Mouse (Mus musculus): ENCODE measurements around the gene Iqcf6. TPM values are rescaled to one million over a fixed set of nuclear protein-coding genes. Genes with fewer than 3 reads are reported as not detected.
A peak's percentile ranks its signal among the peaks of the same experiment; 100 is the strongest.
"Not testable (repeated sequence)": the region's sequence is repeated elsewhere in the genome, so short reads cannot be mapped to it uniquely, and the experiment has no call there.

The Iqcf6 gene
- polyA plus RNA-seq (2014; fragmentation: Nextera tagmentation; extraction: Ambion mirVana) = not detected in 2 replicates

DNA sequence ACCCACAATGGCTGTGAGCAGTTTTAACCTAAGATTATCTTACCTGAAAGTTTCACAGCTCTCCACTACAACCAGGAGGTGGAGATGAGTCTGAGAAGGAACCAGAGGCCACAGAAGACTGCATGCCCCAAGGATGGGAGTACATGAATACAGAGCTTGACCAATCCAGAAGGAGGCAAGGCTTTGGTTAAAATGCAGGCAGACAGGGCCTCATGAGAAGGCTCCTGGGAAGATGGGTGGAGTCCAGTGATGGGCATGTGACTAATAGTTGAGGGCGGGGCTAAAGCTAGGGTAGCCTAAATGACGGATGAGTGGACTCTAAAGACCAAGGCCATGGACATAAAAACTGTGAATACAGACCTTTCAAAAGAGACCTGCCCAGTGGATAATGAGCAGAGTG lies at the start of gene Iqcf6:
Iqcf6 (plus strand) TSS at position 301 of the 400 bp plus-strand sequence.
- H3K4me3 ChIP-seq (ENCODE audit: low read depth, low read length) = no peak within 1 kb of the TSS
- H3K27ac ChIP-seq (replicated peaks; ENCODE audit: low read depth, low read length) = no peak within 1 kb of the TSS
- no peaks in the 10 kb centered on the region for H3K27me3 ChIP-seq (replicated peaks; ENCODE audit: control insufficient read depth, insufficient read depth, low read length)
- ATAC-seq (ENCODE audit: low read depth) (no peak), DNase-seq (ENCODE audit: low spot score) (no peak)
- H3K4me1 ChIP-seq (ENCODE audit: control insufficient read depth, insufficient read depth, low read length) = no peaks in the 10 kb centered on the region
- 75% methylated on average over 2 of the region's 2 CpGs for WGBS
- no peaks in the 10 kb centered on the region for H3K9me3 ChIP-seq (ENCODE audit: control insufficient read depth, low read length)
- H3K9ac ChIP-seq (ENCODE audit: low read depth, low read length) = no peak within 1 kb of the TSS
- H3K4me2 ChIP-seq (ENCODE audit: low read depth, low read length) = no peak within 1 kb of the TSS
- H3K36me3 ChIP-seq (ENCODE audit: control insufficient read depth, insufficient read depth, low read length) = no peaks in the 10 kb centered on the region

DNA sequence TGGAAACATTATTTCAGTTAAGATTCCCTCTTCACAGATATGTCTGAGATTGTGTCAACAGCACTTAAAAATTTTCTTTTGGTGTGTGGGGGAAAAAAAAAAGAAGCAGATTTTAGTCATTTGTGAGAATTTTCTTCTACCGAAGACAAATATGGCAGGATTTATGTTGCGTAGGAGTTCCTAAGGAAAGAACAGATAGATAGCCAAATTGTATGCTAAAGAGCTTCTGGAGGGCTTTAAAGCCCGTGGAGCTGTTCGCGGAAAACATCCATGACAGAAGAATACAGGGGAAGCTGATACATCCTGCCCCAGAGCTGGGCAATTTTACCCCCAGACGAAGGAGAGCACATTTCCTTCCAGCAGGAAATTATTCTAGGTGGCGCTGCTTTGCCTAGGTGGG lies 46.4 kb upstream of the Iqcf6 start:
- Histone ChIP-seq H3K27me3 (replicated peaks; ENCODE audit: control insufficient read depth, insufficient read depth, low read length) (no peaks in the 10 kb centered on the region), H3K9me3 (ENCODE audit: control insufficient read depth, low read length) (peaks cover 6% of the 10 kb centered on the region; the same call in 1 of the 2 replicates), H3K4me3 (ENCODE audit: low read depth, low read length) (no peak overlapping the region), H3K4me2 (ENCODE audit: low read depth, low read length) (no peak overlapping the region), H3K36me3 (ENCODE audit: control insufficient read depth, insufficient read depth, low read length) (no peaks in the 10 kb centered on the region), H3K4me1 (ENCODE audit: control insufficient read depth, insufficient read depth, low read length) (no peaks in the 10 kb centered on the region), H3K9ac (ENCODE audit: low read depth, low read length) (no peak overlapping the region), H3K27ac (replicated peaks; ENCODE audit: low read depth, low read length) (no peak overlapping the region)
- ATAC-seq (ENCODE audit: low read depth) = no peak
- WGBS = 83% methylated on average over 7 of the region's 7 CpGs
- no peak for DNase-seq (ENCODE audit: low spot score)

DNA sequence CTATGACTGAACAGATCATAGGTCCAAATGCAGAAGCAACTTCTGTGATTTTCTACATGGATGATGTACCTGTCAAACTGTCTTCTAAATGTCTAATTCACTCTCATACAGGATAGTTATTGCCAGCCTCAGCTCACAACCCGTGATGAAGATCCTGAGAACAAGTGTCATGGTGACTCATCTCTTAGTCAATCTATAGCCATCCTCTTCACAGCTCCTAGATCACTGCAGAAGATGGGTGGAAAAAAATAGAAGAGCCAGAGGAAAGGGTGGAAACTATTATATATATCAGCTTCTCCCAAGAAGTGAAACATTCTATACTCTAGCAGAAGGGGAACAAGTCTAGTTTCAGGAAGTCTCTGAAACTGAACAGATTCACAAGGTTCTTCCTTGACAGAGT lies 43.8 kb upstream of the Iqcf6 start:
- no peak overlapping the region for H3K27ac ChIP-seq (replicated peaks; ENCODE audit: low read depth, low read length)
- H3K27me3 ChIP-seq (replicated peaks; ENCODE audit: control insufficient read depth, insufficient read depth, low read length) = no peaks in the 10 kb centered on the region
- no peaks in the 10 kb centered on the region for H3K4me1 ChIP-seq (ENCODE audit: control insufficient read depth, insufficient read depth, low read length)
- H3K36me3 ChIP-seq (ENCODE audit: control insufficient read depth, insufficient read depth, low read length) = no peaks in the 10 kb centered on the region
- H3K9me3 ChIP-seq (ENCODE audit: control insufficient read depth, low read length) = peaks cover 6% of the 10 kb centered on the region; the same call in 1 of the 2 replicates
- no peak overlapping the region for H3K9ac ChIP-seq (ENCODE audit: low read depth, low read length)
- no peak for ATAC-seq (ENCODE audit: low read depth)
- no peak overlapping the region for H3K4me3 ChIP-seq (ENCODE audit: low read depth, low read length)
- H3K4me2 ChIP-seq (ENCODE audit: low read depth, low read length) = no peak overlapping the region
- 85% methylated on average over 1 of the region's 1 CpGs for WGBS
- no peak for DNase-seq (ENCODE audit: low spot score)

DNA sequence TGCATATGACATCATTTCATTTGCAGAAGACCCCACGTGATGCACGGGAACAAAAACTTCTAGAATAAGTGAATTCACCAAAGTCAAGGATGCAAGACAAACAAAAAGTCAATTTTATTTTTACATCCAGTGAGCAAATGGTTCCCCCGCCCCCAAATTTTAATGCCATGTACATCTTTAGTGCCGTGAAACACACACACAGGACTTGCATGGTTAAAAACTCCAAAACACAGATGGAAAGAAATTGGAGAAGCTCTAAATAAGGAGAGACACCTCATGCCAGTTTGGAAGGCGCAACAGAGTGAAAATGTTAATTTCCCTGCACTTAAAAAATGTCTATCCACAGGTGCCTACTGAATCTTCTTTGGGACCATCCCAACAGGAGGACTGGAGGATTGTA lies 34.2 kb upstream of the Iqcf6 start:
- DNase-seq (ENCODE audit: low spot score) = no peak
- Histone ChIP-seq H3K9ac (ENCODE audit: low read depth, low read length) (no peak overlapping the region), H3K4me3 (ENCODE audit: low read depth, low read length) (no peak overlapping the region), H3K27me3 (replicated peaks; ENCODE audit: control insufficient read depth, insufficient read depth, low read length) (no peaks in the 10 kb centered on the region), H3K27ac (replicated peaks; ENCODE audit: low read depth, low read length) (no peak overlapping the region), H3K4me2 (ENCODE audit: low read depth, low read length) (no peak overlapping the region), H3K4me1 (ENCODE audit: control insufficient read depth, insufficient read depth, low read length) (no peaks in the 10 kb centered on the region), H3K9me3 (ENCODE audit: control insufficient read depth, low read length) (no peaks in the 10 kb centered on the region), H3K36me3 (ENCODE audit: control insufficient read depth, insufficient read depth, low read length) (no peaks in the 10 kb centered on the region)
- WGBS = 89% methylated on average over 5 of the region's 5 CpGs
- ATAC-seq (ENCODE audit: low read depth) = no peak

DNA sequence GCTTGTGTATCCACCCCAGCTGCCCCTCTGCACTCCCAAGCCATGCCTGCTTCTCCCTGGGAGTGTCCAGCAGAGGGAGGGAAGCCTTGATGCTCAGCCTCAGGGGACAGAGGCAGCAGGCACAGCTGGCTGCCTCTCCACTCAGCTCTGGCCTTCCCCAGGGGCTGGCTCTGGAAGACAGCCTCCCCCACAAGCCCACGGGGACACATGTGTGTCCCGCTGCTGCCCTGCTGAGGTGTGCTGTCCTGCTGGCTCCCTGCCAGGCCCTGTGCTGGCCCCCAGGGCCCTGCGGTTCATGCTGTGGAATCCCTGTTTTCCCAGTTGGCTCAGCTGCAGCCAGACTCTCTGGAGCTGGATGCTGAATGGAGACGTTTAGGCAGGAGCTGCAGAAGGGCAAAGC lies 31.0 kb upstream of the Iqcf6 start:
- not testable (repeated sequence) for DNase-seq (ENCODE audit: low spot score); H3K9me3 ChIP-seq (ENCODE audit: control insufficient read depth, low read length); H3K4me1 ChIP-seq (ENCODE audit: control insufficient read depth, insufficient read depth, low read length); H3K27ac ChIP-seq (replicated peaks; ENCODE audit: low read depth, low read length); H3K27me3 ChIP-seq (replicated peaks; ENCODE audit: control insufficient read depth, insufficient read depth, low read length); H3K9ac ChIP-seq (ENCODE audit: low read depth, low read length); H3K4me2 ChIP-seq (ENCODE audit: low read depth, low read length); H3K4me3 ChIP-seq (ENCODE audit: low read depth, low read length); H3K36me3 ChIP-seq (ENCODE audit: control insufficient read depth, insufficient read depth, low read length)
- WGBS = 16% methylated on average over 4 of the region's 4 CpGs
- ATAC-seq (ENCODE audit: low read depth) = 0 out of 2 replicates have a peak, but pooled peaks have one; percentile 26

DNA sequence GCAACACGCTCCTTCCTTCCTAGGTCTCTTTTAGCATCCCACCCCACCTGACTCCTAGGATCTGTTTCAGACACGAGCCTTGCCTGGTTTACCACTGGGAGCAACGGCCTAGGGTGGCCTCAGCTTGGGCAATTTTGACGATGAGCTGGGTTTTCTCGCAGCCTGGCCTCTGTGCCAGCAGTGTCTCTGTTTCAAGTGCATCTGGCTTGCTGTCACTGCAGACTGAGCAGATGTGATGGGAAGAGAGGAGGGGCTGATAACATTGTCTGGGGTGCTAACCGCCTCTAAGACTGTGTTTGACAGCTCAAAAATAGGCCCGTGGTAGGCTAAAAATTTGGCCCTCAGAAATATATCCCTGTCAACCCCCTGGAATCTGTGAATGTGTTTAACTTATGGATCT lies 30.5 kb upstream of the Iqcf6 start:
- Histone ChIP-seq H3K27ac (replicated peaks; ENCODE audit: low read depth, low read length) (no peak overlapping the region), H3K4me3 (ENCODE audit: low read depth, low read length) (no peak overlapping the region), H3K4me2 (ENCODE audit: low read depth, low read length) (no peak overlapping the region), H3K4me1 (ENCODE audit: control insufficient read depth, insufficient read depth, low read length) (no peaks in the 10 kb centered on the region), H3K27me3 (replicated peaks; ENCODE audit: control insufficient read depth, insufficient read depth, low read length) (no peaks in the 10 kb centered on the region), H3K9me3 (ENCODE audit: control insufficient read depth, low read length) (no peaks in the 10 kb centered on the region), H3K36me3 (ENCODE audit: control insufficient read depth, insufficient read depth, low read length) (no peaks in the 10 kb centered on the region), H3K9ac (ENCODE audit: low read depth, low read length) (no peak overlapping the region)
- whole genome bisulfite sequencing = 52% methylated on average over 7 of the region's 7 CpGs
- DNase-seq (ENCODE audit: low spot score) = no peak
- no peak for ATAC-seq (ENCODE audit: low read depth)

DNA sequence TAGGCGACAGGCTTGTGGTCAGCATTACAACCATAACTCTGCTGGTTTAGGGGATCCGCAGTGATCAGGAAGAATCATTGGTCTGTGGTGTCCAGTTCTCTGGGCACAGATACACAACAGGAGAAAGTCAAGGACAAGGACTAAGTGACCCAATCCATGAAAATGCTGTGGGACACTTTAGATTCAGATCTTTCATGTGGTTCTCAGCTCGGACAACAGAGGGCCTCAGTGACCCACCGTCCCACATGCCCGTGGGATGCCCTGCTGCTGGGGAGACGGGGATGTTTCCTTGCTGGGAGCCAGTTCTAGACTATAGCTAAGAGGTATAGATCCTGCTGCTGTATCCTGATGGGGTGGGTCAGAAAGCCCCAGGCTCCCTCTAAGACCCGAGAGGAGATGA lies 27.9 kb upstream of the Iqcf6 start:
- no peaks in the 10 kb centered on the region for H3K4me1 ChIP-seq (ENCODE audit: control insufficient read depth, insufficient read depth, low read length)
- no peaks in the 10 kb centered on the region for H3K36me3 ChIP-seq (ENCODE audit: control insufficient read depth, insufficient read depth, low read length)
- H3K9me3 ChIP-seq (ENCODE audit: control insufficient read depth, low read length) = no peaks in the 10 kb centered on the region
- no peak overlapping the region for H3K4me3 ChIP-seq (ENCODE audit: low read depth, low read length)
- ATAC-seq (ENCODE audit: low read depth) (no peak), DNase-seq (ENCODE audit: low spot score) (no peak)
- no peak overlapping the region for H3K27ac ChIP-seq (replicated peaks; ENCODE audit: low read depth, low read length)
- WGBS = 38% methylated on average over 7 of the region's 7 CpGs
- no peak overlapping the region for H3K4me2 ChIP-seq (ENCODE audit: low read depth, low read length)
- H3K27me3 ChIP-seq (replicated peaks; ENCODE audit: control insufficient read depth, insufficient read depth, low read length) = no peaks in the 10 kb centered on the region
- H3K9ac ChIP-seq (ENCODE audit: low read depth, low read length) = no peak overlapping the region

DNA sequence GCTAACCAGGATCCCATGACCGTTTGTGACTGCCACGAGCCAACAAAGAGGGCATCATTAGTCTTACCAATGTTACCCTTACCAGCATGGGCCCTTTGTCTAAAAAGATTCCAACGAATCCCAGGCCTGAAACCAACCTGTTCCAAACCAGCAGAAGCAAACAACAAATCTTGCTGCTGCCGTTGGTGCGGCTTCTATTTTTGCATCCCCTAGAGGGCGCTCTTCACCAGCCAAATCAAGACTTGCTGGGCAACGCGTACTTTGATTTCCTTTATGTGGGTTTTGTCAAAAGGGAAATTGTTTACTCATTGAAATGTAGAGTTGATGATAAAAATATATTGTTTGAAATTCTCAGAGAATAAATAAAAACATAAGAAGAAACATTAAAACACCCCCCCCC lies 25.8 kb upstream of the Iqcf6 start:
- Histone ChIP-seq H3K4me1 (ENCODE audit: control insufficient read depth, insufficient read depth, low read length) (no peaks in the 10 kb centered on the region), H3K4me3 (ENCODE audit: low read depth, low read length) (no peak overlapping the region), H3K4me2 (ENCODE audit: low read depth, low read length) (no peak overlapping the region), H3K27me3 (replicated peaks; ENCODE audit: control insufficient read depth, insufficient read depth, low read length) (no peaks in the 10 kb centered on the region), H3K27ac (replicated peaks; ENCODE audit: low read depth, low read length) (no peak overlapping the region), H3K9me3 (ENCODE audit: control insufficient read depth, low read length) (no peaks in the 10 kb centered on the region), H3K36me3 (ENCODE audit: control insufficient read depth, insufficient read depth, low read length) (no peaks in the 10 kb centered on the region), H3K9ac (ENCODE audit: low read depth, low read length) (no peak overlapping the region)
- DNase-seq (ENCODE audit: low spot score) (peak; percentile 49), ATAC-seq (ENCODE audit: low read depth) (no peak)
- 28% methylated on average over 8 of the region's 8 CpGs for WGBS

DNA sequence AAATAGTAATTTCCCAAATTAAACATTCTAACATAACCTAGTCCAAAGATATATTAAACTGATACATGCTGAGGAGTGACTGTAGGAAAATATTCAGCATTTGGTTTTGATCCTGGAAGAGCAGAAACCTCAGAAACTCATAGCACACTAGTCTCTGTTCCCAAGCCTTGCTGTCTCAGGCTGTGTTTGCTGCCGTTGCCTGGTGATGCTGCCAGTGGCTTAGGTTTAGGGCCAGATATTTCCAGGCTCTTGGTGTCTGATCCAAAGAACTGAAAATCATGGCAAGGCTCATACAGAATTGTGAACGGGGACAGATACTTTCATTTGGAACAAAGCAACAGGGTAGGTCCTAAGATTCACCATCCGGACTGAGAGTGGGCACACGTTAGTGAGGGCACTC lies 15.7 kb upstream of the Iqcf6 start:
- 84% methylated on average over 4 of the region's 4 CpGs for WGBS
- no peaks in the 10 kb centered on the region for H3K36me3 ChIP-seq (ENCODE audit: control insufficient read depth, insufficient read depth, low read length)
- no peaks in the 10 kb centered on the region for H3K4me1 ChIP-seq (ENCODE audit: control insufficient read depth, insufficient read depth, low read length)
- H3K4me2 ChIP-seq (ENCODE audit: low read depth, low read length) = no peak overlapping the region
- no peak for ATAC-seq (ENCODE audit: low read depth)
- no peak overlapping the region for H3K9ac ChIP-seq (ENCODE audit: low read depth, low read length)
- no peak for DNase-seq (ENCODE audit: low spot score)
- H3K27ac ChIP-seq (replicated peaks; ENCODE audit: low read depth, low read length) = no peak overlapping the region
- no peaks in the 10 kb centered on the region for H3K9me3 ChIP-seq (ENCODE audit: control insufficient read depth, low read length)
- H3K27me3 ChIP-seq (replicated peaks; ENCODE audit: control insufficient read depth, insufficient read depth, low read length) = no peaks in the 10 kb centered on the region
- H3K4me3 ChIP-seq (ENCODE audit: low read depth, low read length) = no peak overlapping the region

Data from embryonic facial prominence, embryonic 14.5 days (tissue).